Mouse (Mus musculus): ENCODE data around the gene Pex26.

DNA sequence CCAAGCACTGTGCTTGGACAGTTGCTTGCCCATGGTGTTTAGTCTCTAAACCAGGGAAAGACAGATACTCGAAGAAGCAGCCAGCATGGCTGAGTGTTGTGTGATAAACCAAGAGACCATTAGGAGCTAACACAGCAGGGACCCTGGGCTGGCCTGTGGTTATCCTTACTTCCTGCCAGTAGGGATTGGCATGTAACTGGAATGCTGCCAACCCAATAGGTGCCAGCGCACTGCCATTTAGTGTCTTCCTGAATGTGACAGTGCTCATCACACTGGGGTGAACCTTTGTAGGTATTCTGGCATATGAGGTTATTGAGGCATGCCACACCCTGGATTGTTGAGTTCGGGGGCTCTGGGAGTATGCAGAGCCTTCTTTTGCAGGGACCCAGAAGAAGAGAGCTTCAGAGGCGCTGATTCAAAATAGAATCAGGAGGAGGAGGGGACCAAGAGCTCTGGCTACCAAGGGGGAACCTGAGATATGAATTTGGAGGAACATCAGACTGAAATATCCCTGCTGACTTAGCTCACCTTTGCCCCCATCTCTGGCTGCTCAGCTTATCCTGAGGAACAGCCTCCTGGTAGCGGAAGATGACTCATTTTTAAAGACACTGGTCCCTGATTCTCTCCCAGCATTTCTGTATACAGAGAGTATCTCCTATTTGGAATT is 33.3 kb downstream of the Pex26 start:
- no peak for TF ChIP-seq CTCF (IDR thresholded peaks at IDR 0.05; ENCODE audit: control insufficient read depth, insufficient read depth, insufficient read length)
- no peak for TF ChIP-seq USF1 (IDR thresholded peaks at IDR 0.05; ENCODE audit: low read depth)

All from C2C12 (cell line).